Mouse (Mus musculus): ENCODE data around the gene Bbc3. TPM values are rescaled to one million over a fixed set of nuclear protein-coding genes. Genes with fewer than 3 reads are reported as not detected.
"Not testable (repeated sequence)": the region's sequence is repeated elsewhere in the genome, so short reads cannot be mapped to it uniquely, and the experiment has no call there.

Gene Bbc3
- polyA plus RNA-seq, 1 experiment from 2014 or later, result 13.4 TPM

- Histone ChIP-seq H3K9me3 (no peaks in the 10 kb centered on the region), H3K27ac (replicated peaks) (peak overlapping the region; percentile 89), H3K4me1 (peaks cover 41% of the 10 kb centered on the region), H3K4me3 (peak overlapping the region; percentile 61), H3K27me3 (replicated peaks; ENCODE audit: low read depth, poor library complexity, severe bottlenecking) (peaks cover 5% of the 10 kb centered on the region; the same call in 1 of the 2 replicates), H3K36me3 (replicated peaks) (no peaks in the 10 kb centered on the region)
- DNase-seq (ENCODE audit: low spot score), result peak; percentile 87
- WGBS, result 2% methylated on average over 41 of the region's 41 CpGs
These were observed 12.8 kb upstream of the Bbc3 start for GRCm38 (mm10) chr7:16295321-16295900.

DNA sequence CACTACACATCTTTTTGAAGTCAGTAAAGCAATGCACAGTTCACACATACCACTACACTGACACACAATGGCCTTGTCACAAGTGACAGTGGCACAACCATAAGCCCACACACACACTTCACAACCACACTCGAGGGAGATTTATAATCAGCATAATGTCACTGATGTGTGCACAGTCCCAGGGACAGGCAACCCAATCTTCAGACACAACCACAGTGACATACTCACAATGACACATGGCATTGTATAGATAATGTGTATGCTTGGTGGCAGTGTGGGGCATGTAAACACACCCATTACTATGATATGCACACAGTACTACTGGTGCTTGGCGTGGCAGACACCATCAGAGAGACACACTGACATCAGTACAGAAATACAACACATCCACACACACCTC lies 12.0 kb upstream of the Bbc3 start:
- Histone ChIP-seq H3K4me1 (peaks cover 41% of the 10 kb centered on the region), H3K4me3 (peak overlapping the region; percentile 59), H3K9me3 (no peaks in the 10 kb centered on the region), H3K27me3 (replicated peaks; ENCODE audit: low read depth, poor library complexity, severe bottlenecking) (peaks cover 9% of the 10 kb centered on the region; the same call in 1 of the 2 replicates), H3K27ac (replicated peaks) (peak overlapping the region; percentile 89), H3K36me3 (replicated peaks) (no peaks in the 10 kb centered on the region)
- WGBS, result 39% methylated on average over 2 of the region's 2 CpGs
- DNase-seq (ENCODE audit: low spot score), result no peak

GRCm38 (mm10) chr7:16296766-16297390 lies 11.3 kb upstream of the Bbc3 start:
- DNase-seq (ENCODE audit: low spot score), result peak; percentile 91
- 1% methylated on average over 22 of the region's 22 CpGs for WGBS
- Histone ChIP-seq H3K27ac (replicated peaks) (peak overlapping the region; percentile 82), H3K27me3 (replicated peaks; ENCODE audit: low read depth, poor library complexity, severe bottlenecking) (peaks cover 9% of the 10 kb centered on the region; the same call in 1 of the 2 replicates), H3K4me1 (peaks cover 41% of the 10 kb centered on the region), H3K36me3 (replicated peaks) (no peaks in the 10 kb centered on the region), H3K4me3 (peak overlapping the region; percentile 59), H3K9me3 (no peaks in the 10 kb centered on the region)

DNA sequence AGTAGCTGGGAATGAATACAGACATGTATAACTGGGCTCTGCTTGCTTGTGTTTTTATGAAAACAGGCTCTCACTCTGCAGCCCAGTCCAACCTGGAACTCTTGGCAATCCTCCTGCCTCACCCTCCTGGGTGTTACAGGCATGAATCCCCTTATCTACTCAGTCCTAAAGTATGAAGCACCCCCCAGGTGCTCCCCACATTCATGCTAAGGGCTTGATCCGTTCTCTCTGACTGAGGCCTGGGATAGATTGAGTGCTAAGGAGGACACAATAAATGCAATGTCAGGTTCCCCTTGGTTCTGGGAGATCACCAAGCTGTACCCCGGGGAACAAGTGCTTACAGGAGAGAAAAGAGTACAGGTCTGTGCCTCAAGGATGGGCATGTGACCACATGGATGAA lies 10.6 kb upstream of the Bbc3 start:
- DNase-seq (ENCODE audit: low spot score), result no peak
- H3K36me3 ChIP-seq (replicated peaks), result no peaks in the 10 kb centered on the region
- no peaks in the 10 kb centered on the region for H3K9me3 ChIP-seq
- no peak overlapping the region for H3K27ac ChIP-seq (replicated peaks)
- 67% methylated on average over 2 of the region's 2 CpGs for WGBS
- peaks cover 41% of the 10 kb centered on the region for H3K4me1 ChIP-seq
- H3K27me3 ChIP-seq (replicated peaks; ENCODE audit: low read depth, poor library complexity, severe bottlenecking), result peaks cover 9% of the 10 kb centered on the region; the same call in 1 of the 2 replicates
- H3K4me3 ChIP-seq, result peak overlapping the region; percentile 59; the same call in 1 of the 2 replicates

- peaks cover 41% of the 10 kb centered on the region for H3K4me1 ChIP-seq
- peak overlapping the region; percentile 64 for H3K4me3 ChIP-seq
- H3K9me3 ChIP-seq, result no peaks in the 10 kb centered on the region
- peaks cover 9% of the 10 kb centered on the region; the same call in 1 of the 2 replicates for H3K27me3 ChIP-seq (replicated peaks; ENCODE audit: low read depth, poor library complexity, severe bottlenecking)
- DNase-seq (ENCODE audit: low spot score), result no peak
- H3K36me3 ChIP-seq (replicated peaks), result no peaks in the 10 kb centered on the region
- H3K27ac ChIP-seq (replicated peaks), result peak overlapping the region; percentile 83; the same call in 1 of the 2 replicates
- WGBS, result 75% methylated on average over 5 of the region's 5 CpGs
These were observed 9.3 kb upstream of the Bbc3 start for GRCm38 (mm10) chr7:16298927-16299326.

DNA sequence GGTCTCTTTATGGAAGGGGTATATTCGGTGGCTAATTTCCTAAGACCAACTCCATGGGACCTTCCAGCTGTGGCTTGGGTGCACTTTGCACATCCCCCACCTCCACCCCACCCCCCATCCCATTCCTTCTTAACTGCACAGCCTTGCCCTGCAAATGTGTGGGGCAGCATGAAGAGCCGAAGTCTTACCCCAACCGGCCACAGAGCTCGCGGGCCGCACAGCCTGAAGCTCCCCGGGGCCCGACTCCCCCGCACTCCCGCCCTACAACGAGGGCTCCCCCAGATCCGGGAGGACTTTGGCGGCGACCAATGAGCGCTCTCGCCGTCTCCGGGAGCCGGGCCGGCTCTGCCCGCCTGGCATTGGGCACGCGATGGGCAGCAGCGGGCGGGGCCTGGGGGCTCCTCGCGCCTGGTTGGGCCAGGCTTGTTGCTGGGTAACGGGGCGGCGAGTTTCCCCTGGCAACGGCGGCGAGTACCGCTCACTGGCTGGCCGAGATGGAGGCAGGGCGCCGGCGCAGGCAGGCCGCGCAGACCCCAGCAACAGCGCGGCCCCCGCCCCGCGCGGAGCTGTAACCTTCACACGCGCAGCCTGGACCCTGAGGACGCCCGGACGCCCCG lies 8.7 kb upstream of the Bbc3 start:
- H3K36me3 ChIP-seq (replicated peaks), result no peaks in the 10 kb centered on the region
- peaks cover 9% of the 10 kb centered on the region; the same call in 1 of the 2 replicates for H3K27me3 ChIP-seq (replicated peaks; ENCODE audit: low read depth, poor library complexity, severe bottlenecking)
- WGBS, result under 1% methylated on average over 52 of the region's 52 CpGs
- DNase-seq (ENCODE audit: low spot score), result peak; percentile 94
- peak overlapping the region; percentile 64 for H3K4me3 ChIP-seq
- H3K4me1 ChIP-seq, result peaks cover 41% of the 10 kb centered on the region
- H3K27ac ChIP-seq (replicated peaks), result peak overlapping the region; percentile 83
- no peaks in the 10 kb centered on the region for H3K9me3 ChIP-seq

- H3K4me1 ChIP-seq, result peaks cover 42% of the 10 kb centered on the region
- H3K36me3 ChIP-seq (replicated peaks); DNase-seq (ENCODE audit: low spot score); H3K27ac ChIP-seq (replicated peaks); H3K4me3 ChIP-seq; H3K9me3 ChIP-seq: not testable (repeated sequence)
- WGBS, result 78% methylated on average over 6 of the region's 6 CpGs
- H3K27me3 ChIP-seq (replicated peaks; ENCODE audit: low read depth, poor library complexity, severe bottlenecking), result peaks cover 23% of the 10 kb centered on the region
These were observed 1.1 kb upstream of the Bbc3 start for GRCm38 (mm10) chr7:16307141-16307540.

DNA sequence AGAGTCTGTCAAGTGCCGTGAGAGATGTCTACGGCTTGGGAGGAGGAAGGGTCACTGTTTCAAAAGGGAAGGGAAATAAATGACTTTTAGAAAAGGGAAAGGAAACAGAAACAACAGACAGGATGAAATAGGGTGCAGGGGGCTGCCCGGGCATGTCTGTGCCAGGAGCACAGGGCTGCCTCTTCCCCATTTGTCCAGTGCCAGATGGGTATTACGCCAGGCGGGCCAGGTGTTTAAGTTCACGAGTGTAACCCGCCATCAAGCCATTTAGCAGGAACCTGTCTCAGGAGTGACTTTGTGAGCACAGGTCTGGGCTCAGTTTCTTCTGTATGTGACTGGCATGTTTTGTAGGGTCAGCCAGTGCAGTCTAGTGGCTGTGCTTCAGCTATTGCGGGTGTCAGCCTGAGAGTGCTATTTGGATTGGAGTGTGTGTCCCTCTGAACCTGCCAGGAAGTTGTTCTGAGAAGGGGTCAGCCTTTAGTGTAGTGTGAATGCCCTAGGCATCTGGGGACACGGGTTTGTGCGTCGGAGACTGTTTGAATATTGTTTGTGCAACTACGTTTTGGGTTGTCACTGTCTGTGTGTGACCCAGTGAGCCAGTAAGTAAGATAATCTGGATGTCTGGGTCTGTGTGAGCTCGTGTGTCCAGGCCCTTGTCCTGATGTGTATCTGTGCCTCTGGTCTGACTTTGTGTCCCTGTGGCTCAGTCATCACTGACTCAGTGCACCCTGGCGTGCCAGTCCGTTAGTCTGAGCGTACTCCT lies 543 bp downstream of the Bbc3 start:
- H3K4me1 ChIP-seq, result peaks cover 58% of the 10 kb centered on the region
- WGBS, result 45% methylated on average over 16 of the region's 16 CpGs
- H3K27me3 ChIP-seq (replicated peaks; ENCODE audit: low read depth, poor library complexity, severe bottlenecking), result peaks cover 23% of the 10 kb centered on the region
- H3K4me3 ChIP-seq, result peak overlapping the region; percentile 83
- peak overlapping the region; percentile 97; the same call in 1 of the 2 replicates for H3K27ac ChIP-seq (replicated peaks)
- no peak for DNase-seq (ENCODE audit: low spot score)
- no peaks in the 10 kb centered on the region for H3K9me3 ChIP-seq
- no peaks in the 10 kb centered on the region for H3K36me3 ChIP-seq (replicated peaks)

DNA sequence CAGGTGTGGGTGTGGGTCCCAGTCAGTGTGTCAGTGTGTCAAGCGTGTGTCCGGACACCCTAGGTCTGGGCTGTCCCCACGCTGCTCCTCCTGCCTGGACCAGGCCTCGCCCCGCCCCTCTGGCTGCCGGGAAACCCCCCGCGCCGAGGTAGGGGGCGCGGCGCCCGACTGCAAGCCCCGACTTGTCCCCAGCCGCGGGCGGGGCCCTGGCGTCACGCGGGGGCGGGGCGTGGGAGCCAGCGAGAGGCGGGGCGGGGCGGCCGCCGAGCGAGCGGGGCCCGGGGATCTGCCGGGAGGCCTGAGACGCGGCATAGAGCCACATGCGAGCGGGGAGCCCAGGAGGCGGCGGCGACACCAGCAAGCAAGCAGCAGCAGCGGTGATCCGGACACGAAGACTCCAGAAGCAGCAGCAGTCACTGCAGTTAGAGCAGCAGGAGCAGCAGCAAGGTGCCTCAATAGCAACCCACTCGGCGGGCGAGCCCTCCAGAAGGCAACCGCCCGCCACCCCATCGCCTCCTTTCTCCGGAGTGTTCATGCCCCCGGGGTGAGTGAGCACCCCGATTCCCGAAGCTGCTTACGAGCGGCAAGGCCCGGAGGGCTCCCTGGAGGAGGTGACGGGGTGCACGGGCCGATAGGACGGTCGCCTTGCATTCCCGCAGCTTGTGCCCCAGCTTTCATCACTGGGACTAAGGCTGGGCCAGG lies 1.3 kb downstream of the Bbc3 start:
- no peaks in the 10 kb centered on the region for H3K36me3 ChIP-seq (replicated peaks)
- H3K27ac ChIP-seq (replicated peaks), result peak overlapping the region; percentile 97
- peaks cover 23% of the 10 kb centered on the region for H3K27me3 ChIP-seq (replicated peaks; ENCODE audit: low read depth, poor library complexity, severe bottlenecking)
- WGBS, result under 1% methylated on average over 61 of the region's 61 CpGs
- DNase-seq (ENCODE audit: low spot score), result peak; percentile 89
- no peaks in the 10 kb centered on the region for H3K9me3 ChIP-seq
- H3K4me1 ChIP-seq, result peaks cover 64% of the 10 kb centered on the region
- peak overlapping the region; percentile 83 for H3K4me3 ChIP-seq

DNA sequence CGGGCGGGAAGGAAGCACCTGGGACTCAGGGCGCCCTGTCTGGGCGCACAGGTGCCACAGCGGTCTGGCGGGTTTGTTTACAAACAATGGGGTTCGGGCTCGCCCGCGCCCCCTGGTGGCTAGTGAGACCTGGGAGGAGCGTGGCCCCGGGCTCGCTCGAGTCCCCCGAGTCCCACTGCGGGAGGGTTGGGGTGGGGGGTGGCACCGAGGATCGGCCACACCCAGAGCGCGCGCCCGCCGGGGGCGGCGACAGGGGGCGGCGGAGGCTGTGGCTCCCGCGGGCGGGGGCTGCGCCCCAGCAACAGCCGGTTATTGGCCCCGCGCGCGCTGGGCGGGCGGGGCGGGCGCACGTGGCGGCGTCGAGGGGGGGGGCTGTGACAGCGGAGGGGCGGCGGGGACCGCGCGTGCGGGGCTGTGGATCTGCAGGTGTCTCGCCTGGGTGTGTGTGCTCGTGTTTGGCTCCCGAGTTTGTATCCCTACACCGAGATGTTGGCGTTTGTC lies 1.9 kb downstream of the Bbc3 start:
- peaks cover 23% of the 10 kb centered on the region for H3K27me3 ChIP-seq (replicated peaks; ENCODE audit: low read depth, poor library complexity, severe bottlenecking)
- DNase-seq (ENCODE audit: low spot score), result peak; percentile 84
- no peaks in the 10 kb centered on the region for H3K36me3 ChIP-seq (replicated peaks)
- H3K27ac ChIP-seq (replicated peaks), result peak overlapping the region; percentile 97
- H3K4me1 ChIP-seq, result peaks cover 67% of the 10 kb centered on the region
- peak overlapping the region; percentile 83 for H3K4me3 ChIP-seq
- WGBS, result under 1% methylated on average over 56 of the region's 56 CpGs
- no peaks in the 10 kb centered on the region for H3K9me3 ChIP-seq

DNA sequence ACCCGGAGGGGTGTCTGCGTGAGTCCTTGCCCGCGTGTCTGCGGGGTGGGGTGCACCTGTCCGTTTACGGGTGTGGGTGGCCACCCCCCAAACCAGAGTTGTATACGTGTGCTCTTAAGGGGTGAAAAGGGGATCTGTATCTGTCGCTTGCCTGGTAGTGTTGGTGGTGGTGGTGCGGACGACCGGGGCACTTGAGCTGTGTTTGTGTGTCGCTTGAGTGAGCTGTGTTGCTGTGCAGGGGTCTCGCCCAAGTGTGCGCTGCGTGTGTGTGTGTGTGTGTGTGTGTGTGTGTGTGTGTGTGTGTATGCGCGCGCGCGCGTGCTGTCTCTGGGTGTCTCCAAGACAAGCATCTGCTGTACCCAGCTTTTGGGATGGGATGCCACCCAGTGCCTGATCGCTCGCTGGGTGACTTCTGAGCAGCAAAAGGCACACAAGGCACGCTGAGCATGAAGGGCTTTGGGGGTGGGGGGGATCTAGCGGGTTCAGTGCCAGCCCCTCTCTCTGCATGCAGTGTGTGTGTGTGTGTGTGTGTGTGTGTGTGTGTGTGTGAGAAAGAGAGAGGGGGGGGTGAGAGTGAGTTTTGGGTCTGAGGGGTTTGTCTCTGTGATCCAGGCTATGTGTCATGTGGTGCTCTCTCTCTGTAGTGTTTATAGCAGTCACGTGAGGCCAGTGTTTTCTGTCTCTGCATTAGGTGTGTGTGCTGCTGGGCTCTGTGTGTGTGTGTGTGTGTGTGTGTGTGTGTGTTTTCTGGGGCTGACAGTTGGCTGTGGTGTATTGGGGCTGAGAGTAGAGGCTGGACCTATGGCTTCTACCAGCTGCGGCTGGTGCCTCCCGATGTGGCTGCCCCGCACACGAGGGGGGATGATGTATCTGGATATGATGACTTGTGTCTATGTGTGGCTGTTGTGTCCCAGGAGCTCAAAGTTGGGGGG lies 2.6 kb downstream of the Bbc3 start:
- H3K4me1 ChIP-seq, result peaks cover 69% of the 10 kb centered on the region
- peak overlapping the region; percentile 97 for H3K27ac ChIP-seq (replicated peaks)

More for the DNA sequence above, 2.6 kb downstream of the Bbc3 start:
- no peaks in the 10 kb centered on the region for H3K36me3 ChIP-seq (replicated peaks)
- DNase-seq (ENCODE audit: low spot score), result peak; percentile 44
- no peaks in the 10 kb centered on the region for H3K9me3 ChIP-seq
- H3K27me3 ChIP-seq (replicated peaks; ENCODE audit: low read depth, poor library complexity, severe bottlenecking), result peaks cover 23% of the 10 kb centered on the region
- WGBS, result under 1% methylated on average over 31 of the region's 31 CpGs
- H3K4me3 ChIP-seq, result peak overlapping the region; percentile 83
